Mouse (Mus musculus) left cerebral cortex, postnatal 36 days (tissue): ENCODE measurements around the gene Zdhhc8. TPM values are rescaled to one million over a fixed set of nuclear protein-coding genes. Genes with fewer than 3 reads are reported as not detected.
A peak's percentile ranks its signal among the peaks of the same experiment; 100 is the strongest.

ENCODE experiments used
- DNase-seq, 2 experiments: peaks; one replicate each; pipeline ENCODE4 v3.0.0; 2021 to 2022; ENCODE audit warnings: low spot score in 2 of 2, mixed read lengths in 1 of 2
- intact Hi-C: fragments of 180-260 bp; cut with DNase I; formaldehyde crosslinking; loops from one replicate; pipeline ENCODE4 v1.15.1; 2025
- microRNA-seq: library from miRNA; unstranded; fragments of <30 nt; microRNA quantifications from one replicate; pipeline ENCODE4 v1.2.0, GENCODE M21; 2022
- total RNA-seq, 2 experiments: library from RNA; stranded (reverse); gene quantifications; 2 replicates each; pipeline ENCODE4 v1.2.3; 2021

The Zdhhc8 gene
- total RNA-seq, 2 experiments from 2014 or later, result 145 to 154 TPM

DNA sequence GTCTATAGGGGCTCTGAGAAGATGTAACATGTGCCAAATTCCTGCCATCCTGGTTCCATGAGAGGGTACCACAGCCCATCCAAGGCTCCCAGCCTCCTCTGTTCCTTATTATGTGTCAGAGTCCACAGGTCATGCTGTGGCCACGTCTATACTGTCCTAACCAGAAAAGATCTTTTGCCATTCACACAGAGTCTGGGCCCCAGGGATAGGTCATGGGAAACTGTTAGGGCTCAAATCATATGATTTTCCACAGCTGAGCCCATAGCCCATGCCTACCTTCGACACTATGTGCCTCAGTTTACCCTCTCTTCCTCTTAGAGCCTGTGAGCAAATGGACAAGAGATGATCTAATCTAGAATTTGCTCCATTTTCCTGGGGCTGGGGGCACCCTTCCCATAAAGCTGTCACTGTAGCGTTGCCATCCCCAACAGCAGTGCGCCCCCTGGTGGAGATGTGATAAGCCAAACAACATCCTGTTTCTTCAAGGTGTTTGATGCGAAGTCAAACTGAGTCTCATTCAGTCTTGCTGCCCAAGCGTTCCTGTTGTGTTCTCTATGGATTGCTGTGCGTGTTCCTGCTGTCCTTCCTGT lies 62.6 kb downstream of the Zdhhc8 start:
- DNase-seq, result peak; percentile 83
- intact Hi-C loops, result loop anchor here (2.0 kb wide), 1 partner anchor 36 kb away; no protein-coding TSS in a partner anchor

Small RNA genes within 50 kb of the gene (microRNA-seq; reads per million reads assigned to microRNA genes)
- not detected for gene Gm24572
- 252 reads per million, percentile 65 among the genes with 10 or more reads in this experiment for gene Mir1306

Other genes starting within 250 kb of the Zdhhc8 start
- 100 to 1,000 TPM in 1 of 2 experiments, 10 to 100 TPM in 1; 86.3 to 105 TPM for gene Dgcr6, start 182.3 kb downstream of the Zdhhc8 start, total RNA-seq
- 10 to 100 TPM; 35.5 to 42.7 TPM for gene Prodh, start 144.9 kb downstream of the Zdhhc8 start, total RNA-seq
- 100 to 1,000 TPM; 128 to 164 TPM for gene Rtn4r, start 107.5 kb downstream of the Zdhhc8 start, total RNA-seq
- under 1 TPM in 1 of 2 experiments, not detected in 1; 0.57 TPM for gene Ccdc188, start 17.3 kb downstream of the Zdhhc8 start, total RNA-seq
- gene Trmt2a, start 13.5 kb upstream of the Zdhhc8 start, total RNA-seq, result 10 to 100 TPM; 39.7 to 59.3 TPM
- gene Ranbp1, start 13.6 kb upstream of the Zdhhc8 start, total RNA-seq, result 10 to 100 TPM; 85.8 to 89.3 TPM
- not detected for gene Gm49776, start 23.2 kb upstream of the Zdhhc8 start, total RNA-seq
- gene Dgcr8, start 54.1 kb upstream of the Zdhhc8 start, total RNA-seq, result 10 to 100 TPM; 31.7 to 48.3 TPM
- gene Tango2, start 113.0 kb upstream of the Zdhhc8 start, total RNA-seq, result 100 to 1,000 TPM; 158 to 165 TPM
- 10 to 100 TPM; 36.6 to 48.0 TPM for gene Arvcf, start 113.0 kb upstream of the Zdhhc8 start, total RNA-seq
- 10 to 100 TPM; 21.7 TPM for gene Txnrd2, start 191.2 kb upstream of the Zdhhc8 start, total RNA-seq
- gene Comt, start 191.7 kb upstream of the Zdhhc8 start, total RNA-seq, result 100 to 1,000 TPM in 1 of 2 experiments, 10 to 100 TPM in 1; 89.1 to 100 TPM